Mouse (Mus musculus) megakaryocyte, embryonic 14.5 days (primary cell): ENCODE data around the gene Hs3st5.

Experiments
- FLI1 ChIP-seq: IDR thresholded peaks from 2 replicates; pipeline ENCODE4 v1.6.1; 2012; ENCODE audit warnings: low read length, inconsistent platforms, mixed read lengths
- GATA1 ChIP-seq: IDR thresholded peaks from 3 replicates; pipeline ENCODE4 v1.6.1; 2012; ENCODE audit warnings: mixed read lengths, low read length, inconsistent platforms, borderline replicate concordance

GRCm38 (mm10) chr10:36850231-36850630, 343.6 kb downstream of the Hs3st5 start:
- TF ChIP-seq GATA1 (no peak), FLI1 (no peak)
